Mouse (Mus musculus): Measurements from ENCODE around the gene Erich2. TPM values are rescaled to one million over a fixed set of nuclear protein-coding genes. Genes with fewer than 3 reads are reported as not detected.

Erich2 gene
- polyA plus RNA-seq, 1 experiment from 2014 or later, result 5.2 TPM

- Histone ChIP-seq H3K4me1 (peaks cover 5% of the 10 kb centered on the region; the same call in 1 of the 2 replicates), H3K27me3 (peaks cover 3% of the 10 kb centered on the region; the same call in 1 of the 2 replicates), H3K27ac (no peak overlapping the region), H3K4me2 (no peak overlapping the region), H3K9me3 (no peaks in the 10 kb centered on the region), H3K4me3 (no peak overlapping the region), H3K36me3 (no peaks in the 10 kb centered on the region), H3K9ac (no peak overlapping the region)
- no peak for ATAC-seq (ENCODE audit: insufficient number of reproducible peaks, insufficient read depth, low FRiP score, low TSS enrichment, low read depth)
- 63% methylated on average over 6 of the region's 6 CpGs for WGBS
These were observed 42.1 kb downstream of the Erich2 start for GRCm38 (mm10) chr2:70550671-70551070.

GRCm38 (mm10) chr2:70551446-70551845 lies 42.8 kb downstream of the Erich2 start:
- WGBS, result 81% methylated on average over 2 of the region's 2 CpGs
- ATAC-seq (ENCODE audit: insufficient number of reproducible peaks, insufficient read depth, low FRiP score, low TSS enrichment, low read depth), result no peak
- no peaks in the 10 kb centered on the region for H3K9me3 ChIP-seq
- H3K27me3 ChIP-seq, result peaks cover 4% of the 10 kb centered on the region; the same call in 1 of the 2 replicates
- peaks cover 5% of the 10 kb centered on the region; the same call in 1 of the 2 replicates for H3K4me1 ChIP-seq
- no peak overlapping the region for H3K27ac ChIP-seq
- no peak overlapping the region for H3K4me2 ChIP-seq
- no peak overlapping the region for H3K4me3 ChIP-seq
- no peaks in the 10 kb centered on the region for H3K36me3 ChIP-seq
- H3K9ac ChIP-seq, result no peak overlapping the region

GRCm38 (mm10) chr2:70552067-70552598 lies 43.5 kb downstream of the Erich2 start:
- WGBS, result 76% methylated on average over 15 of the region's 15 CpGs
- no peak overlapping the region for H3K27ac ChIP-seq
- ATAC-seq (ENCODE audit: insufficient number of reproducible peaks, insufficient read depth, low FRiP score, low TSS enrichment, low read depth), result no peak
- H3K9me3 ChIP-seq, result no peaks in the 10 kb centered on the region
- peaks cover 11% of the 10 kb centered on the region; the same call in 1 of the 2 replicates for H3K27me3 ChIP-seq
- no peaks in the 10 kb centered on the region for H3K36me3 ChIP-seq
- peaks cover 5% of the 10 kb centered on the region; the same call in 1 of the 2 replicates for H3K4me1 ChIP-seq
- no peak overlapping the region for H3K9ac ChIP-seq
- no peak overlapping the region for H3K4me3 ChIP-seq
- H3K4me2 ChIP-seq, result no peak overlapping the region

GRCm38 (mm10) chr2:70552772-70553171 lies 44.2 kb downstream of the Erich2 start, which contains the start of gene Gad1:
Gene Gad1, plus strand, starts transcription at chr2:70553072.
- no peaks in the 10 kb centered on the region for H3K36me3 ChIP-seq
- ATAC-seq (ENCODE audit: insufficient number of reproducible peaks, insufficient read depth, low FRiP score, low TSS enrichment, low read depth), result no peak
- no peak within 1 kb of the TSS for H3K4me3 ChIP-seq
- no peak within 1 kb of the TSS for H3K27ac ChIP-seq
- H3K4me1 ChIP-seq, result peaks cover 5% of the 10 kb centered on the region; the same call in 1 of the 2 replicates
- H3K27me3 ChIP-seq, result peaks cover 16% of the 10 kb centered on the region; the same call in 1 of the 2 replicates
- H3K4me2 ChIP-seq, result no peak within 1 kb of the TSS
- WGBS, result 25% methylated on average over 4 of the region's 4 CpGs
- H3K9ac ChIP-seq, result no peak within 1 kb of the TSS
- H3K9me3 ChIP-seq, result no peaks in the 10 kb centered on the region

DNA sequence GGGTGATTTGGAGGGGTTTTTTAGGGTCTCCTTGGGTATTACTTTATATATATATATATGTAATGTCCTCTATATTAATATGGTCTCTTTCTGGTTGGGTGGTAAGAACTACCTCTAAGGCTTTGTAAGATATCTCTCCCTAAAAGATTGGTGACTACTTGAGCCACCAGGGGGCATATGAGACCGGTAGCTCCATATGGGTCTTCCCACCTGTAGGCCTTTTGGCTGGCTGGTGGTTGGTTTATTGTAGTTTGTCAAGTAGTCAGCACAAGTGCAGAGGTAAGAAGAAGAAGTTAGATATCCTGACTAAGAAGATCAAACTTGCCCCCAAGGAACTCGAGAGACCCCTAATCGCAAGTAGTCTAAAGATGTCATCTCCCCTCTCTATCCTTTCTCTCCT lies 45.2 kb downstream of the Erich2 start:
- Histone ChIP-seq H3K27ac (no peak overlapping the region), H3K4me2 (no peak overlapping the region), H3K27me3 (peaks cover 19% of the 10 kb centered on the region), H3K4me1 (peaks cover 5% of the 10 kb centered on the region; the same call in 1 of the 2 replicates), H3K9me3 (no peaks in the 10 kb centered on the region), H3K9ac (no peak overlapping the region), H3K4me3 (no peak overlapping the region), H3K36me3 (no peaks in the 10 kb centered on the region)
- ATAC-seq (ENCODE audit: insufficient number of reproducible peaks, insufficient read depth, low FRiP score, low TSS enrichment, low read depth), result no peak
- WGBS, result 70% methylated on average over 3 of the region's 3 CpGs

- Histone ChIP-seq H3K27ac (no peak overlapping the region), H3K4me1 (peaks cover 27% of the 10 kb centered on the region), H3K4me2 (no peak overlapping the region), H3K36me3 (no peaks in the 10 kb centered on the region), H3K9me3 (no peaks in the 10 kb centered on the region), H3K9ac (no peak overlapping the region), H3K27me3 (peaks cover 61% of the 10 kb centered on the region), H3K4me3 (no peak overlapping the region)
- ATAC-seq (ENCODE audit: insufficient number of reproducible peaks, insufficient read depth, low FRiP score, low TSS enrichment, low read depth), result no peak
- 7% methylated on average over 18 of the region's 18 CpGs for WGBS
These were observed 49.7 kb downstream of the Erich2 start for GRCm38 (mm10) chr2:70558112-70558842.

- H3K4me2 ChIP-seq, result no peak overlapping the region
- 12% methylated on average over 24 of the region's 24 CpGs for WGBS
These were observed 50.3 kb downstream of the Erich2 start for GRCm38 (mm10) chr2:70558843-70559451.

GRCm38 (mm10) chr2:70559520-70559919 lies 50.9 kb downstream of the Erich2 start:
- 2% methylated on average over 13 of the region's 13 CpGs for WGBS
- Histone ChIP-seq H3K36me3 (no peaks in the 10 kb centered on the region), H3K4me3 (no peak overlapping the region), H3K9ac (no peak overlapping the region), H3K27ac (no peak overlapping the region), H3K27me3 (peaks cover 73% of the 10 kb centered on the region), H3K4me1 (peaks cover 38% of the 10 kb centered on the region), H3K4me2 (no peak overlapping the region), H3K9me3 (no peaks in the 10 kb centered on the region)
- ATAC-seq (ENCODE audit: insufficient number of reproducible peaks, insufficient read depth, low FRiP score, low TSS enrichment, low read depth), result no peak

More at GRCm38 (mm10) chr2:70558843-70559451, 50.3 kb downstream of the Erich2 start:
- Histone ChIP-seq H3K36me3 (no peaks in the 10 kb centered on the region), H3K9me3 (no peaks in the 10 kb centered on the region), H3K4me3 (no peak overlapping the region), H3K9ac (no peak overlapping the region), H3K27ac (no peak overlapping the region), H3K4me1 (peaks cover 33% of the 10 kb centered on the region), H3K27me3 (peaks cover 68% of the 10 kb centered on the region)
- ATAC-seq (ENCODE audit: insufficient number of reproducible peaks, insufficient read depth, low FRiP score, low TSS enrichment, low read depth), result no peak

DNA sequence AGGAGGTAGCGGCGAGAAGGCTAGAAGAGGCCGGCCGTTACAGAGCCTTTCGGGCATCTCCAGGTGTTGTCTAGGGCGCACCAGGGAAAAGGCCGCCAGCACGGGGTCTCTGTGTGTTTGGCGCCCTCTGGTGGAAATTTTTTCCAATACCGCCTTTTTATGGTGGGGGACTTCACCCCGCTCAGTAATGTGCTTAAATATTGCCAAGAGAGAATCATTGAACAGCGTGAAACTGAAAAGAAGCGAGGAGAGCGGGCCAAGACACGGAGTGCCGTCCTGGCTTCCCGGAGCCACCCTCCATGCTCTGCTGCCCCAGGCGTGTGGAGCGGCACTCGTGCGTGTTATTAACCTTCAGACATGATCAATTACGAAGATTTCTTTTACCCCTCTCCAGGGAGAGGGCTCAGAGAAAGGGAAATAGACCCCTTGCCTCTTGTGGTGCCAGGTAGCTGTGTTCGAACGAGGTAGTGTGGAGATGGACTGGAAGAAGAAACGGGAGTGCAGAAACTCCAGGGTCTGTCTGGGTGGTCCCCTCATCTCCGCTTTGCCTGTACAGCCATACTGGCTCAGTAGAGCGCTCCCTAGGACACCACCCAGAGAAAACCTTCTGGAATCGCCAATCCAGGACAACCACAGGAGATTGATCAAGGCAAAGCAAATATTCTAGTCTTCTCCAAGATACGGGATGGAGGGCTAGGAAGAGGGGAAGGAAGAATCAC lies 52.6 kb downstream of the Erich2 start:
- H3K9me3 ChIP-seq, result no peaks in the 10 kb centered on the region
- H3K27ac ChIP-seq, result no peak overlapping the region
- no peak for ATAC-seq (ENCODE audit: insufficient number of reproducible peaks, insufficient read depth, low FRiP score, low TSS enrichment, low read depth)
- H3K4me3 ChIP-seq, result peak overlapping the region; percentile 20; the same call in 1 of the 2 replicates
- H3K36me3 ChIP-seq, result no peaks in the 10 kb centered on the region
- peaks cover 50% of the 10 kb centered on the region for H3K4me1 ChIP-seq
- WGBS, result under 1% methylated on average over 29 of the region's 29 CpGs
- H3K4me2 ChIP-seq, result peak overlapping the region; percentile 61
- peaks cover 91% of the 10 kb centered on the region for H3K27me3 ChIP-seq
- no peak overlapping the region for H3K9ac ChIP-seq

DNA sequence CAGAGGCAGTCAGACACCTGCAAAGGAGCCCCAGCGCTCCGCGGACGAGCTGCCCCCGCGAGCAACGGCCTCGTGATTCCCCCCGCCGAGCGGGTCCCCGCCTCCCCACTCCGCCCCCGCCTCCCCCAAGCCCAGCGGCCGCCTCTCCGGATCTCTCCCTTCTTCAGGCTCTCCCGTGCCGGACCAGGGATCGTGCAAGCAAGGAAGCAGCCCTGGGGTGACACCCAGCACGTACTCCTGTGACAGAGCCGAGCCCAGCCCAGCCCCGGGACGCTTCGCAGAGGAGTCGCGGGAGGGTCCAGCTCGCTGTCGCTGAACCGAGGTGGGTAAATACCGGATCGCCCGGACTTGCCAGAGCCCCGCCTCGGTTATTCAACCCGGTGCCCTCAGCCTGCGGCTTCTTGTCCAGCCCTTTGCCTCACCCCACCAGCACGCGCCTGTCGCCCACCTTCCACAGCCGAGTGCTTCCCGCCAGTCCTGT lies 53.4 kb downstream of the Erich2 start:
- Histone ChIP-seq H3K4me2 (peak overlapping the region; percentile 61), H3K36me3 (no peaks in the 10 kb centered on the region), H3K4me1 (peaks cover 59% of the 10 kb centered on the region), H3K9me3 (no peaks in the 10 kb centered on the region), H3K27me3 (peaks cover 92% of the 10 kb centered on the region), H3K9ac (no peak overlapping the region), H3K4me3 (peak overlapping the region; percentile 36), H3K27ac (no peak overlapping the region)
- ATAC-seq (ENCODE audit: insufficient number of reproducible peaks, insufficient read depth, low FRiP score, low TSS enrichment, low read depth), result no peak
- under 1% methylated on average over 42 of the region's 42 CpGs for WGBS

- H3K9me3 ChIP-seq, result no peaks in the 10 kb centered on the region
- peak overlapping the region; percentile 61 for H3K4me2 ChIP-seq
- peak overlapping the region; percentile 36 for H3K4me3 ChIP-seq
- H3K27me3 ChIP-seq, result peaks cover 92% of the 10 kb centered on the region
- ATAC-seq (ENCODE audit: insufficient number of reproducible peaks, insufficient read depth, low FRiP score, low TSS enrichment, low read depth), result no peak
- no peaks in the 10 kb centered on the region for H3K36me3 ChIP-seq
- no peak overlapping the region for H3K27ac ChIP-seq
- peaks cover 64% of the 10 kb centered on the region for H3K4me1 ChIP-seq
- no peak overlapping the region for H3K9ac ChIP-seq
- 0% methylated on average over 32 of the region's 34 CpGs for WGBS
These were observed 54.0 kb downstream of the Erich2 start for GRCm38 (mm10) chr2:70562611-70562980.

Data from embryonic facial prominence, embryonic 13.5 days (tissue).